Mouse (Mus musculus): ENCODE measurements around the gene Arf1.
A peak's percentile ranks its signal among the peaks of the same experiment; 100 is the strongest.

Arf1 gene

DNA sequence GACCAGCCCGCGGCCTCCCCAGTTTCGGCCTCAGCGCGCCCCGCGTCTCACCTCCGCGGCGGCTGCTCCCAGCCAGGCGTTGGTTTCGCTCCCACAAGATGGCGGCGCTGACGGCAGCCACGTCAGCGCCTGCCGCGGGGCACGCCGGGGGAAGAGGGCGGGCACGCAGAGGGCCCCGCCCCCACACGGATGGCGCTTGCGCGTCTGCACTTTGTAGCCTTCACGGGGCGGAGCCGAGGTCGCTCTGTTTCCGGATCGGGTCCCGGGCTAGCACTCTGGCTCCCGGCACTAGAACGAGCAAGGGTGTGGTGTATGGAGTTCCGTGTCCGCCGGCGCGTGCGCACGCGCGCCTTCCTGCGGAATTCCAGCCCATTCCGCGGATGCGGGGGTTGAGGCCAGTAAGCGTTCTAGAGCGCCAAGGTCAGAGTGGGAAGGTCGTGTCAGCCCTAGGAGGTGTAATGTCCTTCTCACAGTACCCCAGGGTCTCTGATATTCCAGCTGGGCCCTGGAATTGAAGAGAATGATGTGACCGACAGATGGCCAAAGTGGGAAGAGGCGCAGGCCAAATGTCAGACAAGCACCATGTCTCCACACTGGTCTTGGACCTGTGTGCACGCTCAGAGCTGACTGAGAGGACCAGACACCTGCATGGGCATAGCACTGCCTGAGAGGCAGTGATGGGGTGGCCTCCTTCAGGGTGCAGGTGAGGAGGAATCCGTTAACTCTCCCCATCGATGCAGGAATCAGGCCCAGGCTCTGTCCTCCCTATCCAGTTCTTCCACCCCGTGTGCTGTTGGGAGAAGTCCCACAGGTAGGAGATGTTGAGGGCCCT lies at the start of gene Arf1:
TSS of gene Arf1 (minus strand) at position 149 of the 832 bp plus-strand sequence.
- peak; percentile 94 to 96 for DNase-seq (ENCODE audit: low spot score in 2 of 2)

DNA sequence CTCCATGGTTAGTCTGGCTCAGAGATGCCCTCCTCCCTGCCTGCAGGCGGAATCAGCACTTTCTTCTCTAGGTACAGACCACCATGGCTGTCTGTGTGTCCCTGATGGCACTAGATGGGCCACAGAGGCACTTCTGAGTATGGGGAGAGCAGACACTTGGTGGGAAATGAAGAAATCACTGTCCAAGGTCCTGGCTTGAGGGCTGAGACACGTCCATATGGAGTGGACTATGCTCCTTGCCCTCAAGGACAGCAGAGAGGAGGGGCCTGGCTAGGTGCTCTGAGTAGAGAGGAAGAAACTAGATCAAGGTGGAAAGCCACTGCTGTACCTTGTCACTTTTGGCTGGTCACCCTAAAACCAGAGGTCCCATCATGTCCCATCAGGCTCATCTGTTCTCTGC lies 48.8 kb upstream of the Arf1 start:
- no peak for DNase-seq (ENCODE audit: low spot score in 2 of 2)

DNA sequence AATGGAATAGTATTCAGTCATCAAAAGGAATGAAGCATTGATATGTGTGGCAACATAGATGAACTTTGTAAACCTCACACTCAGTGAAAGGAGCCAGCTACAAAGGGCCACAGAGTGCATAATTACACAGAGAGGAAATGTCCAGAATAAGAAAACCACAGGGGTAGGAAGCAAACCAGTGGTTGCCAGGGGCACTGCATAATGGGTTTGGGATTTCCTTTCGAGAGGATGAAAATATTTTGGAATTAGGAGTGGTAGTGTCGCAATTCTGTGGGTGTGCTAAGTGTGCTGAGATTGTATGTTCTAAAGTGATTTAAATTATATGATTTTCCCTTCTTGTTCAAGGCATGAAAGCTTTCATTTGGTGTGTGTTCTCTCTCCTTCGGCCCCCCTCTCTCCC lies 46.1 kb upstream of the Arf1 start:
- DNase-seq (ENCODE audit: low spot score in 2 of 2), result no peak

DNA sequence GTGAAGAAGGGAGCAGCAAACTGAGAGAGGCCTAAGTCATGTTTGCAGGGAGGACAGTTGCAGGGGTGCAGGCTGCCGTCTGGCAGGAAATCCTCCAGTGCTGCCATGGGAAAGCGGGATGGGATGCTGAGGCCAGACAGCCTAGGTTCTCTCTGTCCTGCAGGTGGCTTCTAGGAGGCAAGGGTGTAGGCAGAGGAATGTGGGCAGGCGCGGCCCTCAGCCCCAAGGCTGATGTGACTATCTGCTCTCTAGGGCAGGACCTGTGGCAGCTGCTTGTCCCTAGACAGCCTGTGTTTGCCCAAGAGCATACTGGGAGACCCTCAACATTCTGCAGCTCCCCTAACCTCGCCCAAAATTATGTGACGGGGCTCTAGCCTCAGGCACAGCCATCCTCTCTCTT lies 38.7 kb upstream of the Arf1 start:
- no peak for DNase-seq (ENCODE audit: low spot score in 2 of 2)

DNA sequence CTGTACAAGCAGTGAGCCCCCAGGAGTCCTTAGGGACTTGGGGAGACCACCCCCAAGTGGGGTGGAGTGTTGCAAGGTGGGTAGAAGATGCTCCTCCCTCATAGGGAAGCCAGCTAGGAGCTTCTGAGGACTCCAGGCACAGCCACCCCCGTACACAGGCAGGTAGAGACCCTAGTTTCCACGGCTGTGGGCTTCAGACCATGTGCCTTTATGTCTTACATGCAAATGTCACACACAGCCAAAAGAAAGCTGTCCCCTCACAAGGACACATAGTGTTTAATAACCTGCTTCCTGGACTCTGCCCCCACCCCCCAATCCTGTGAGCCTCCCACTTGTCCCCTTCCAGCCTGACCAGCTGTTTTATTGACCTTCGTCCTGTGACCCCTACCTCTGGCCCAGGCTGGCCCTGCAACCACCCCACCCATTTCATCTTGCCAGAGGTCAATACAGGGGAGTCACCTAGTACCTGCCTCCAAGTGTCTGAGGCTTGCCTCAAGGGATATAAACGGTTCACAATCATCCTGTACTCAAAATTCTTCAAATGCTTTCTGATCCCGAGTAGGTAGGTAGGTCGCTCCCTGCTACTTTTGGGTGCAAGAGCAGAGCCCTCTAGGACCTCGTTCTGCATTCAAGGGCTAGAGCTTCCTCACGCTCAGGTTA lies 37.2 kb upstream of the Arf1 start:
- no peak for DNase-seq (ENCODE audit: low spot score in 2 of 2)

DNA sequence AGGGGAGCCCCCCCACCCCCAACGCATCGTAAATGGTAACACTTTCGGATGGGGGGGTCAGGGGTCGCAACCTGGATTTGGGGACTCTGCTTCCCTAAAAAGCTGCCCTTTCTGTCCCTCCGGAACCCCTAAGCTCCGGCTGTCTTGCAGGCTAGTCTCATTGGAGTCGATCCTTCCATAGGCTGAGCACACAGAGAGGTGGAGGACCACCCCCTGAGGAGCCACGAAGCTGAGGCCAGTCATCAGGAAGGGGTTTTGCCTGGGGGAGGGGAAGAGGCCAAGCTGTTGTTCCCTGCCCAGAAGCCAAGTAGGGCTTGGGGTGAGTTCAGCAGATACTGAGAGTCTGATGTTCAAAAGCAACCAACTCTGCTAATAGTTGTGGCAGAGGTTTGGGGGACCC lies 36.5 kb upstream of the Arf1 start:
- no peak for DNase-seq (ENCODE audit: low spot score in 2 of 2)

DNA sequence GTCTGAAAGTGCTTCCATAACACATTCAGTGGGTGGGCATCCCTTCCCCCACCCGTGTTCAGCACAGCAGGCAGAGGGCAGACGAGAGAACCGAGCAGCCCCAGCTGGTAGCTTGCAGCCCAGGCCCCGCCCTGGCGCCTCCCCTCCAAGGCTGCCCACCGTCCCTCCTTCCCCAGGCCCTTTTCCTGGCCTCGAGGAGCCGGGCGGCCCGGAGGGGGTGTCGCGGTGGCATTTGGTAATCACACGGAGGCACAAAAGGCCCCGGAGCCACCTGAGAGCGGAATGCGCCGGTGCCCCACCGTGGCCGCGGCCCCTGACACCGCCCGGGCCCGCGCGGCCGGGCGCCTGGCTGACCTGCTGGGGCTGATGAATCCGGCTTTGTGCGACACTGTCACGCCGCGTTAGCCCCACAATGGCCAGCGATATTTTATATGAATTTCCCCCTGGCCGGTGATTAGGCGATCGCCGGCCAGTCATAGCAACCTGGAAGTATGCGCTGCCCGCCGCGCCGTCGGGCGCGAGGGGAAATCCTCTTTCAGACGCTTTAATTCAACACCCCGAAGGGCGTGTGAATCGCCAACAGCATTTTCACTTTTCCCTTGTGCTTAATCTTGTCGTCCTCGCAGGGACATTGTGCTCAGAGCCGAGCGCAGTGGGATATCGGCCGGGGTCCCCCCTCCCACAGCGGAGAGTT lies 35.9 kb upstream of the Arf1 start:
- DNase-seq (ENCODE audit: low spot score in 2 of 2), result no peak

DNA sequence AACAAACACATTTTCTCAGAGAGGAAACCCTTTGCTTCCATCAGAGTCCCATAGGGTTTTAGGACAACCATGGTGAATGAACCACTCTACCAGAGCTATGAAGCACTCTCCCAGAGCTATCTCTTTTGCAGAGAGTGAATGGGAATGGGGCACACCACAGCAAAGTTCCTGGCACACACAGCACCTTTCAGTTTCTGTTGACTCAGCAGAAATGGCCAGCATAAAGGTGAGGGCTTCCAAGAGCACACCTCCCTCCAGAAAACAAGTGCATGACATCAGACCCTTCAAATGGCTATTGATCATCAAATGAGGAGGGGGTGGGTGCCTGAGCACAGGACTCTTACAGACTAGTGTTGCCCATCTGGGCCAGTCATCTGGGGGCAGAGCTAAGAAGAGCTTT lies 34.2 kb upstream of the Arf1 start:
- DNase-seq (ENCODE audit: low spot score in 2 of 2), result no peak

DNA sequence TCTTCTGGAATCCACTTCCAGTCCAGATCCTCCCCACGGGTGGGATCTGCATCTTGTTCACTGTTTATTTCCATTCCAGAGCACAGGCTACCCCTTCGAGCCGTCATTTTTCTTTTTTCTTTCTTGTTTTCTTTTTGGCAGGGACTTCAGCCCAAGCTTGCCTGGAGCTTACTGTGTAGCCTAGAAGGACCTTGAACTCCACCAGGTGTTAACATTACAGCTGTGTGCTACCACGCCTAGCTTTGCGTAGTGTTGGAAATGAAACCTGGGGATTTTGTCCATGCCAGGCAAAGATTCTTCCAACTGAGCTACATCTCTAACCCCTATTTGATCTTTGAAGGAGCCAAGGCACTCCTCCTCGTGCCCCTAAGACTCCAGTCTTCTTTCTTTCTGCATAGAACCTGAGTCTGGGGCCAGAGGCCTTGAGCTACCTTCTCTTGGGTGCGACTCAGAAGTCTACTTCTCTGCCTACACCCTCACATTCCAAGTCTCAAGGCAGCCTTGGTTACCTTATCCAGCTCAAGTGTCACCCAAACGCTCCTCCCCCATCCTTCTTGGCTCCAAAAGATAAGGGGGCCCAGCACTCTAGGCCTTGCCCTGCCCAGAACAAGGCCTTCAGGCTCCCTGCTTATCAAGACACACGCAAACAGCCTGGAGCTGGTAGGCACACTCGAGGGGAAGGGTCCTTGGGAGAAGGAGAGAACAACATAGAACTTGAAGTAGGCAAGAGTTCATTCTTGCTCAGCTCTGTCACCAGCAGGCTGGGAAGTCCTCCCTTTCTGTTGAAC lies 32.8 kb upstream of the Arf1 start:
- DNase-seq (ENCODE audit: low spot score in 2 of 2), result no peak

DNA sequence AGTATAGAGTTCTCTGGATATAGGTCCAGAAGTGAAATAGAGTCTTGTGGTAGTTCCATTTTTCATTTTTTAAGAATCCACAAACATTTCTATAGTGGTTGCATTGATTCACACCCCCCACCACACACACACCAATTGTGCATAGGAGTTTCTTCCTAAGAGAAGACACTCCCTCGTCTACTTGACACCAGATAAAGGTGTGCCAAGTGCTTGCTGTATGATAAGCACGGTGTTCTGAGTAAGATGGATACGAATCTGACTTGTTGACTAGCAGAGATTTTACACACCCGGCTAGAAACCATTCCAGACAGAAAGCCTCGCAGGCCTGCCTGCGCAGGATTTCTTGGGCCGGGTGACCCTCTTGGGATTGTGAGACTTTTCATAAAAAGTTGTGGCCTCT lies 31.6 kb upstream of the Arf1 start:
- no peak for DNase-seq (ENCODE audit: low spot score in 2 of 2)

DNA sequence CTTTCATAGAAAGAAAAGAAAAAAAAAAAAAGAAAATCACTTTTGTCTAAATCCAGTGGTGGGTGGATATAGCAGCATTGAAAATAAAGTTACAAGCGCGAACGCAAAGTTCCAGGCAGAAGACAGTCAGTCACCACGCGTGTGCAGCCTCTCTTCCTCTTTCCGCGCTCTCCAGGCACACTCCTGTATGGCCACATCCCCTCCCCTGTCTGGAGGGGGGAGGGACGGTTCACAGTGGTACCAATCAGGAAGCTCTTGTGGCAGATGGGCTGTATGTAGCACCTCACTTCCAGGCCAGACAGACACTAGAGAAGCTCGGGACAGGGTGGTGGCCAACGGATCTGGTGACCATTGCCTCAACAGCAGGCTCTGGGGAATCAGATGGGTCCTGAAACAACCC lies 20.0 kb upstream of the Arf1 start:
- DNase-seq (ENCODE audit: low spot score in 2 of 2), result no peak

DNA sequence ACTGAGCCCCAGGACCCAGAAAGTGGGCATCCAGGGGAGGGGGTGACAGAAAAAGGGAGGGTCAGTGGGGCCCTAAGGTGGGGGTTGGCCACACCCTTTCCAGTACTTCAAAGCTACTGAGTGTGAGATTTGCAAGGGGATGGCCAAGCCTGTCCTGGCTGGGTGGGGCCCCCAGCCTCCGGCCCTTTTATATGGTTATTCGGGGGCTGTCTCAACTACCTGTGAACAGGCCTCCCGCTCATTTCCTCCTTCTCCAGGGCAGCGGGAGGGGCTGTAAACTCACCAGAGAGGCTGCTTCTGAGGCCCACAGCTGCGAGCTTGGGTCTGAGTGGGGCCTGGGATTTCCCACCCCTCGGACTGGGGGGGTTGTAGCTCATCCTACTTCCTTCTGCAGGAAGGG lies 15.8 kb upstream of the Arf1 start:
- DNase-seq (ENCODE audit: low spot score in 2 of 2), result no peak

DNA sequence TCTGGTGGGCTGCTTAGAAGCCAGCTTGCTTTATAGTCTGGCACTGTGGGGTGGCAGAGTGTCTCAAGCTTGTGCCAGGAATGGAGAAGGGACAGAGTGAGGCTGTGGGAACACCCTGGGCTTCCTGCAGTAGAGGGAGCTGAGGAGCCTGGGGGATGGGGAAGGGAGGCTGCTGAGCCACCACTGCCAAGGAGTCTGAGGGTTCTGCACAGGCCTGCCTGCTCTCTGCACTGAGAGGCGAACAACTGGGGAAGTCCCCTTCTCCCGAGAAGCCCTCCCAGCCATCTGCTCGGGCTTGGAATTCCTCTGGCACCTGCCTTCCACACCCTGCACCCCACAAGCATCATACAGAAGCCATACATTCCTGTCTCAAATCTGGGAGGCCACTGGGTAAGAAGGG lies 13.8 kb upstream of the Arf1 start:
- DNase-seq (ENCODE audit: low spot score in 2 of 2), result no peak

DNA sequence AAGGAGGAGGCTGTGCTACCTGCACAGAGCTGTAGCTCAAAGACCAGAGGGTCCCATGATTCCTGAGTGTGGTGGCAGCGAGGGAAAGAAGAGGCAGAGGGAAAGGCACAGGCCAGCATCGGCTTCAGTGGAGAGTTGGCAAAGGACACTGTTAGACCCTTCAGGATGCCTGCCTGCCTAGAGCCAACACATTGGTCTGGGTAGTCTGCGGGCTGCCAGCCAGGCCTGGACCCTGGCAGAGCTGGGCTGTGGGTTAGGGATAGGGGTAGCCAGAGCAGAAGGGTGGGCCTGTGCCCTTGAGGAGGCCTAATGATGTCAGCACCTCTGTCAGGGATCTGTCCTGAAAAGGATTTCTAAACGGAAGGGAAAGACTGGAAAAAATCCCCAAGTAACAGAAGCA lies 11.7 kb upstream of the Arf1 start:
- no peak for DNase-seq (ENCODE audit: low spot score in 2 of 2)

DNA sequence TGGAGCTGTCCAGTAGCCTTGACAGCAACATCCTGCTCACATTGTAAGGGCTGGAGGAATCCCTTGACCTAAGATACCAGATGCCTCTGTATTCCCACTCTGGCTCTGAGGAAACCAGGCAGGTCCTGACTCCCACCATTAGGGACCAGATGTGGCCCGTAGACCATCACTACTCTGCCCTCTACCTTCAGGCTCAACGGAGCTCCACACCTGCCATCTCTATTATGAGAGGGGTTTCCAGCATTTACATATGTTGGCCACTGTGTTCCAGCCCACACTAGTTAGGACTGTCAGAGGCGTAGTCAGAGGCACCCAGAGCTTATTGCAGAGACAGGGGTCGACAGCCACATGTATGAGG lies 11.3 kb upstream of the Arf1 start:
- no peak for DNase-seq (ENCODE audit: low spot score in 2 of 2)

DNA sequence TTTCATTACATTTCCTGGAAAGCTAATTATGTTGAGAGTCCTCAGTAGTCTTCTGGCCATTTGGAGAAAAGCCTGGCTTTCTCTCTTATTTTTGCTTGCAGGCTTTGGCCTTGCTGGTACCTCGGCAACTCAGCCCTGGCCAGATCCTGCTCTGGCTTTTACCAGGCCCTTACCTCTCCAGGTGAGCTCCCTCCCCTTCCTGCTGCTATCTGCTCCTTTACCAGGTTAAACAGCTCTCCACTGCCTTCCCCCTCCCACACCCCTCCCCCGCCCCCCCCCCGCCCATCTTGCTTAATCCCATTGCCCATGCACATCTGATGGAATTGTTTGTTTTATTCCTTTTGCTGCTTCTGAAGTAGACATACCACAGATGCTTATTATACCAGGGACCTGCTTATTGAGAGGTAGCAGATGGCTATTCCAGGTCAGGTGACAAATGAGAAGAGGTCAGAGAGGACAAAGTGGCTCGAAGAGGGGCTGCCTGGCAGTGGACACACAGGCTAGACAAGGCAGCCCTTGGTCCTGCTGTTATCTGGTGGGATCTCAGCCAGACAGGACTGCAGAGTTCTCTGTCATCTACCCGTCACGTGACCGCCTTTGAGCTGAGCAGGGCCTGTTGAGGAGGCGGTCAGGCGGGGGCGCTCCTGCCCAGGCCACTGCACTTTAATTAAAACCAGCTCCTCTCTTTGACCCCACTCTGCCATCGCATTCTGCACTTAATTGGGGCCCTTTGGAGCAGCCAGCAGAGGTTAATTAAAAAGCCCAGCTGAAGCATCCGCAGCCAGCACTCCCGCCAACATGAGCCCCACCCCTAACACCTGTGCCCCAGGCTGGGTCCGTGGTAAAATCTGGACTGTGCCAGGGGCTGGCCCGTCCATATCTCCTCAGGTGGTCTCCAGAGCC lies 10.7 kb upstream of the Arf1 start:
- DNase-seq (ENCODE audit: low spot score in 2 of 2), result peak in 1 of 2 experiments; percentile 53

DNA sequence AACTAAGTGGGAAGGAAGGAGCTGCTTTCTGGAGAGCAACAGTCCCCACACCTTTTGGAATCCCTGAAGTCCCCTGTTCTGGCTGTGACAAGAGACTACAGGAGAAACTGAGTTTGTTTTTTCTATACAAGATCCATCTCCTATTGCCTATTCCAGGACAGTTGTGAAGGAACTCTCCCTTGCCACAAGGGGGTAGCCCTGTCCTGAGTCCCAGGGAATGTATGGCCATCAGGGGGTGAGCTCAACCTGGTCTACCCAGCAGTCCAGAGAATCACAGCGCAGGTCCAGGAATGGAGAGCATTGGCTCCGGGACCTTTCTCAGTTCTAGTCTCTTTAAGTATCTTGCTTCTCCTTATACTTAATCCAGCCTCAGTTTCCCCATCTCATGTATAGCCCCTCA lies 4.7 kb upstream of the Arf1 start:
- no peak for DNase-seq (ENCODE audit: low spot score in 2 of 2)

DNA sequence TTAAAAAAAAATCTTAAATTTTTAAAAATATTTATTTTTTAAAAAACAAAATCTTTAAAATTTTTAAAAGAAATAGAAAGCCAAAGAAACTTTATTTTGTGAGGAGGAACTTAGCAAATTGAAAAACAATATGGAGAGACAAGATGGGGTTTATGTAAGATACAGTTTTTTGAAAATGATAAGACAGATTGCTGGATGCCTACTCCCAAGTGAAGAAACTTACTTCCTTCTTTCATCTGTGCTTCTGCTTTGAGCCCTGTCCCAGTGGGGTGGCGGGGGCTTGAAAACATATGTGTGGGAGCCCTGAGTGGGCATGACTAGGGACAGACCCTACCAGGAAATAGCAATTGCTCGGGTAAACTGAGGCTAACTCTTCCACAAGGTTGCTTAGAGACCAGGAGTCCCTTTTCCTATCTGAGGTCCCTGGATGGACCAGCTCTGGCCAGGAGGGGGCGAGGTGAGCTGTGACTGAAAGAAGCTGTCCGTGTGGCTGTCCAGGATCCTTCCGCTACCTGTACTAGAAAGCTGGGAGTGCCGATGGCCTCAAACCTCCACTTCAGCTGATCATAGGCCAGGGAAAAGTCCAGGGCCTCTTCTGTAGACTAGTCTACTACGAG lies 2.2 kb upstream of the Arf1 start:
- DNase-seq (ENCODE audit: low spot score in 2 of 2), result peak in 1 of 2 experiments; percentile 49

DNA sequence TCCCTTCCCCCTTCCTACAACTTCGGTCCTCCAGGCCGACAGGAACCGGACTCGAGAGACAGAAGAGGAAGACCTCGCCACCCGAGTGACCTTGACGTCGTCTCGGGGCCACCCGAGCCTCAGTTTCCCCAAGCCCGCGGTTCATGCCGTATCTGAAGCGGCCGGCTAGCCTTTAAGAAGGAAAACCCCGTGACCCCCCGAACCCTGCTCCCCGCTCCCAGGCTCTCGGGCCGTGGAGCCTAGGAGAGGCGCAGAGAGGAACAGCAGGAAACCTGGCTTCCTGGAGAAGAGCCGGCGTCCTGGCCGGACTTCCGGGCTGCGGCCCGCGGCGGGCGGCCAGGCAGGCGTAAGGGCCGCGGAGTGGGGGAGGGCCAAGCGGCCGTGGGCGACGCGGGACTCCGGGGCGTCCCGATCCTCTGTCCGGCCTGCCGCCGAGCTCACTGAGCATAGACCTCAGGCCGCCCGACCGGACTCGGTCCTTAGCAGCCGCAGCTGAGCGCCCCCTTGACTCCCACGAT lies 407 bp downstream of the Arf1 start:
- DNase-seq (ENCODE audit: low spot score in 2 of 2), result no peak

DNA sequence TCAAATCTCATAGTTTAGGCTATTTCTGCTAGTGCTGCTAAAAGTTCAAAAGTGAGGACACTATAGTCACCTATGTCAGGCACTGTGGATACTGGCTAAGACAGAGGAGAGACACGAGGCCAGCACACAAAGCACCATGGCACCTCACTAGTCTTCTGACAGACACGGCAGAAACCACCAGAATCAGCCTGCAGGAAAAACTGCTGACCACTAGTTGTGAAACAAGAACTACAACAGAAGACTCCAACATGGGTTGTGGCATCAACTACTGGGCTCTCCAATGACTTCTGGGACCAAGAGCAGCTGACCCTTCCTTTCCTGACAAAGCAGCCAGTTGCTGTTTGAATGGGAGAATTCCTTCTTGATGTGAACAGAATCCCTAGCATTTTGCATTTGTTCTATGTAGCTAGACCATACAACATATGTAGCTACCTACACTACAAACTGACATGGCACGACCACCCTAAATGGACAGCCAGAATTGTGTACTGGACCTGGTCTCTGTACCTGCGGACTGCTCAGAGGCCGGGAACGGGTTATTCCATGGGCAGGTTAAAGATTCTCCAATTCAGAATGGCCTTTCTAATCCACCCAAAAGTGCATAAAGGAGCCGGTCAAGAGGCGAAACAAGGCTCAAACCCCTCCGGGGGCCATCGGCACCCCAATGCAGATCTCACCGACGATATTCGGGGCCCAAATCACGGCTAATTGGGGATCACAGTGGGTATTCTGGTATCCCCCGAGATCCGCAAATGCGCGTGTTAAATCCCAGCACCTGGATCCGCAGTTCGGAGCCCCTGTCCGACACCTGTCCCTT lies 1.1 kb downstream of the Arf1 start:
- no peak for DNase-seq (ENCODE audit: low spot score in 2 of 2)

All from heart, adult 9 months (tissue).